17 mouse cellular contexts compared by ENCODE assay signal in the genomic region with DNA sequence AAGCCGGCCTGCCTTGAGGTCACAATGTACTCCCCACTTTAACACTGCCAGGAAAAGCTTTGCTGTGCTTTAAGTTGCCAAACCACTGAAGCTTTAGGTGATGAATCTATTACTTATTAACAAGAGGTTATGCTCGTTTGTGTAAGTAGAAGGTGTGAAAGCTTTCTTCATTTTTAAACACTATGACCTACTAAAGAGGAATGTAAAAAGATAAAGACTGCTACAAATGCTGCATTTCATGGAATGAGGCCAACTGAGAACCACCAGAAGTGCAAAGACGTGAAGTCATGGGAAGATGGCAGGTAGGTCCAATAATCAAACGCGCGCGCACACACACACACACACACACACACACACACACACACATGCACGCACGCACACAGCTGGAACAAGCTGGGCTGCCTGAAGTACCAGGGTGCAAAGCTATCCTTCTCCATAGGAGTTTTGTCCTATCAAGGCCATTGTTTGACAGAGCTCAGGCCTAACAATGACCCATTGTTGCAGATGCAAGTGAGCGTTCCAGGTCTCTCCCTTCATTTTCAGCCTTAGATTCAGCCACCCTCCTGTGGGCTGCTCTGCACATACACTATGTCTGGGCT.
DNase-seq lines count a peak whose midpoint lies in the region; TF ChIP-seq lines count a peak whose summit lies in the region.
"Had no signal": no experiment of that assay in that cellular context is flagged by ENCODE, and none has a peak within 500 bp of the region (broad histone marks: within the 10 kb centered on the region; RNA-seq: fewer than 3 reads in every experiment).

No protein-coding gene starts in this region.

- WGBS in cerebellum, adult 2 months, result 83% methylated on average over 10 of the region's 10 CpGs

- no peaks in the 10 kb centered on the region for H3K4me1 ChIP-seq in cerebellum, adult 2 months (ENCODE audit: control insufficient read depth, insufficient read depth, low read length)
- H3K4me1 ChIP-seq: forebrain, embryonic 15.5 days; heart, embryonic 10.5 days; hindbrain, embryonic 12.5 days had no signal

- no peak overlapping the region for H3K4me3 ChIP-seq in cerebellum, adult 2 months (replicated peaks; ENCODE audit: insufficient read depth, low read depth, low read length)
- H3K4me3 ChIP-seq: forebrain, embryonic 15.5 days; heart, embryonic 10.5 days; hindbrain, embryonic 12.5 days had no signal

- no peaks in the 10 kb centered on the region for H3K27me3 ChIP-seq in cerebellum, adult 2 months (ENCODE audit: control insufficient read depth, insufficient read depth, low read length)
- H3K27me3 ChIP-seq: forebrain, embryonic 15.5 days; hindbrain, embryonic 12.5 days had no signal

- TF ChIP-seq CTCF in cerebellum, adult 2 months (IDR thresholded peaks at IDR 0.05; ENCODE audit: borderline replicate concordance, insufficient read depth, low read depth, low read length), result no peak

- H3K27ac ChIP-seq in cerebellum, adult 2 months (ENCODE audit: insufficient read depth, low read length), result peak overlapping the region; percentile 13; the same call in 1 of the 2 replicates
- H3K27ac ChIP-seq: forebrain, embryonic 15.5 days; heart, embryonic 10.5 days; hindbrain, embryonic 12.5 days had no signal

- TF ChIP-seq POLR2A in cerebellum, adult 2 months (IDR thresholded peaks at IDR 0.05; ENCODE audit: borderline replicate concordance, insufficient read depth, low read length), result no peak

- no peak for DNase-seq in cerebellum, adult 2 months
- DNase-seq in cerebellum, adult 18-20 months, result no peak
- peak; percentile 20 for DNase-seq in layer of hippocampus, adult 9-11 months
- DNase-seq in layer of hippocampus, adult 9-10 months (ENCODE audit: low spot score), result no peak
- DNase-seq in retina, postnatal 1 day, result peak; percentile 46
- DNase-seq in retina, embryonic 14.5 days (ENCODE audit: low spot score), result no peak
- peak; percentile 52 for DNase-seq in testis, postnatal 10 days (ENCODE audit: low spot score)
- DNase-seq in adrenal gland, postnatal 25 days, result no peak
- DNase-seq: adrenal gland, adult 8-10 months; cerebellum, postnatal 14 days; gastrocnemius, postnatal 36 days; kidney, adult 18-20 months; left cerebral cortex, postnatal 4 days; lung, adult 2 months had no signal

Comparison
In these comparisons a context has a peak if more than half of its experiments do, and no peak if none do; other contexts are left out.
1. DNase-seq: peak in layer of hippocampus, adult 9-11 months (single experiment), retina, postnatal 1 day (single experiment) and testis, postnatal 10 days (single experiment); none in cerebellum, adult 2 months (0 of 2), cerebellum, adult 18-20 months (0 of 2), layer of hippocampus, adult 9-10 months (single experiment), retina, embryonic 14.5 days (single experiment) and adrenal gland, postnatal 25 days (single experiment).